Mouse (Mus musculus) forebrain, embryonic 14.5 days (tissue): ENCODE measurements around the gene Fanca. TPM values are rescaled to one million over a fixed set of nuclear protein-coding genes. Genes with fewer than 3 reads are reported as not detected.
A peak's percentile ranks its signal among the peaks of the same experiment; 100 is the strongest.

Source experiments
- ATAC-seq: fragments of 200-750 bp; cut with Nextera tagmentation; 2 replicates; pipeline ENCODE4 v1.8.0; 2017; ENCODE audit warnings: mild to moderate bottlenecking, moderate library complexity
- DNase-seq: peaks from one replicate; pipeline ENCODE4 v3.0.0-alpha.2; 2015; ENCODE audit warnings: low spot score
- H3K27ac ChIP-seq: fragments of 300-500 bp; sonication (generic); 2 replicates; pipeline ENCODE4 v1.5.1; 2014; ENCODE audit warnings: low read depth, mild to moderate bottlenecking, control low read depth, low read length, moderate library complexity
- H3K27me3 ChIP-seq: fragments of 300-500 bp; sonication (generic); replicated peaks from 2 replicates; pipeline ENCODE4 v1.6.1; 2014; ENCODE audit warnings: low read length, control low read depth, mixed read lengths; ENCODE audit not compliant: control insufficient read depth, insufficient read depth
- H3K36me3 ChIP-seq: fragments of 300-500 bp; sonication (generic); 2 replicates; pipeline ENCODE4 v1.6.1; 2014; ENCODE audit warnings: low read length, control low read depth; ENCODE audit not compliant: control insufficient read depth, insufficient read depth
- H3K4me1 ChIP-seq: fragments of 300-500 bp; sonication (generic); 2 replicates; pipeline ENCODE4 v1.6.1; 2014; ENCODE audit warnings: antibody characterized with exemption, low read length, control low read depth; ENCODE audit not compliant: control insufficient read depth, insufficient read depth
- H3K4me2 ChIP-seq: fragments of 300-500 bp; sonication (generic); 2 replicates; pipeline ENCODE4 v1.6.1; 2014; ENCODE audit warnings: mild to moderate bottlenecking, control low read depth, low read length
- H3K4me3 ChIP-seq: fragments of 300-500 bp; sonication (generic); 2 replicates; pipeline ENCODE4 v1.5.1; 2014; ENCODE audit warnings: low read depth, low read length, control low read depth
- H3K9ac ChIP-seq: fragments of 300-500 bp; sonication (generic); 2 replicates; pipeline ENCODE4 v1.6.1; 2014; ENCODE audit warnings: mild to moderate bottlenecking, low read length, control low read depth, moderate library complexity
- H3K9me3 ChIP-seq: fragments of 300-500 bp; sonication (generic); replicated peaks from 2 replicates; pipeline ENCODE4 v1.6.1; 2016; ENCODE audit warnings: low read length, control low read depth, mixed read lengths; ENCODE audit not compliant: control insufficient read depth
- WGBS: fragments of 180-500 bp; shearing (Covaris S2); extraction: QIAGEN DNeasy Blood & Tissue Kit; methylation state at CpG from one replicate; pipeline ENCODE4 v1.1.7; 2014; 5-methylcytosine and 5-hydroxymethylcytosine counted together
- polyA plus RNA-seq: library from polyadenylated mRNA; unstranded; fragments of >200 nt; fragmentation: Nextera tagmentation; extraction: Ambion mirVana; gene quantifications from 2 replicates; pipeline ENCODE4 v1.2.1, GENCODE M21; 2014

The Fanca gene
- polyA plus RNA-seq, 1 experiment from 2014 or later: 13.7 TPM

- DNase-seq: peak; percentile 29
- WGBS: 2% methylated on average over 16 of the region's 21 CpGs
These were observed 14.8 kb upstream of the Fanca start for GRCm38 (mm10) chr8:123333091-123333587.

GRCm38 (mm10) chr8:123332262-123333090 is 14.1 kb upstream of the Fanca start, which contains the start of gene Spire2:
Gene Spire2, plus strand, starts transcription at chr8:123332713.
- Histone ChIP-seq H3K4me2 (peak within 1 kb of the TSS; percentile 71), H3K4me1 (peaks cover 12% of the 10 kb centered on the region), H3K9me3 (no peaks in the 10 kb centered on the region), H3K27ac (peak within 1 kb of the TSS; percentile 86), H3K36me3 (no peaks in the 10 kb centered on the region), H3K27me3 (no peaks in the 10 kb centered on the region; the same call in 1 of the 2 replicates), H3K9ac (peak within 1 kb of the TSS; percentile 89), H3K4me3 (peak within 1 kb of the TSS; percentile 84)
- 1% methylated on average over 59 of the region's 85 CpGs for WGBS
- ATAC-seq: peak; percentile 89
- DNase-seq: peak; percentile 92

More at GRCm38 (mm10) chr8:123333091-123333587, 14.8 kb upstream of the Fanca start:
- peak overlapping the region; percentile 86 for H3K27ac ChIP-seq
- no peaks in the 10 kb centered on the region for H3K9me3 ChIP-seq
- no peaks in the 10 kb centered on the region for H3K36me3 ChIP-seq
- peaks cover 12% of the 10 kb centered on the region for H3K4me1 ChIP-seq
- no peaks in the 10 kb centered on the region; the same call in 1 of the 2 replicates for H3K27me3 ChIP-seq
- H3K4me2 ChIP-seq: peak overlapping the region; percentile 71
- H3K4me3 ChIP-seq: peak overlapping the region; percentile 84
- H3K9ac ChIP-seq: peak overlapping the region; percentile 89
- peak; percentile 49 for ATAC-seq

GRCm38 (mm10) chr8:123331810-123332209 is 13.4 kb upstream of the Fanca start:
- H3K27ac ChIP-seq: peak overlapping the region; percentile 86
- WGBS: 34% methylated on average over 8 of the region's 8 CpGs
- peak overlapping the region; percentile 89 for H3K9ac ChIP-seq
- peaks cover 12% of the 10 kb centered on the region for H3K4me1 ChIP-seq
- no peaks in the 10 kb centered on the region for H3K36me3 ChIP-seq
- peak; percentile 11; the same call in 1 of the 2 replicates for ATAC-seq
- H3K4me2 ChIP-seq: peak overlapping the region; percentile 71
- DNase-seq: no peak
- no peaks in the 10 kb centered on the region for H3K9me3 ChIP-seq
- no peaks in the 10 kb centered on the region; the same call in 1 of the 2 replicates for H3K27me3 ChIP-seq
- H3K4me3 ChIP-seq: peak overlapping the region; percentile 84

GRCm38 (mm10) chr8:123331301-123331700 is 12.9 kb upstream of the Fanca start:
- no peak overlapping the region; the same call in 1 of the 2 replicates for H3K4me2 ChIP-seq
- H3K27me3 ChIP-seq: no peaks in the 10 kb centered on the region; the same call in 1 of the 2 replicates
- peak overlapping the region; percentile 86; the same call in 1 of the 2 replicates for H3K27ac ChIP-seq
- peaks cover 12% of the 10 kb centered on the region for H3K4me1 ChIP-seq
- no peaks in the 10 kb centered on the region for H3K9me3 ChIP-seq
- no peak for ATAC-seq
- H3K9ac ChIP-seq: no peak overlapping the region
- no peaks in the 10 kb centered on the region for H3K36me3 ChIP-seq
- DNase-seq: no peak
- 86% methylated on average over 2 of the region's 2 CpGs for WGBS
- no peak overlapping the region for H3K4me3 ChIP-seq

GRCm38 (mm10) chr8:123330701-123331100 is 12.3 kb upstream of the Fanca start:
- no peak for ATAC-seq
- Histone ChIP-seq H3K4me2 (no peak overlapping the region), H3K9ac (no peak overlapping the region), H3K27ac (no peak overlapping the region), H3K36me3 (no peaks in the 10 kb centered on the region), H3K4me3 (no peak overlapping the region), H3K27me3 (no peaks in the 10 kb centered on the region; the same call in 1 of the 2 replicates), H3K4me1 (peaks cover 12% of the 10 kb centered on the region), H3K9me3 (no peaks in the 10 kb centered on the region)
- WGBS: 94% methylated on average over 6 of the region's 6 CpGs
- DNase-seq: no peak

- no peak for DNase-seq
- Histone ChIP-seq H3K4me2 (no peak overlapping the region), H3K4me1 (peaks cover 10% of the 10 kb centered on the region), H3K27me3 (no peaks in the 10 kb centered on the region; the same call in 1 of the 2 replicates), H3K27ac (no peak overlapping the region), H3K4me3 (no peak overlapping the region), H3K9ac (no peak overlapping the region), H3K36me3 (no peaks in the 10 kb centered on the region), H3K9me3 (no peaks in the 10 kb centered on the region)
- 62% methylated on average over 5 of the region's 5 CpGs for WGBS
- ATAC-seq: no peak
These were observed 11.6 kb upstream of the Fanca start for GRCm38 (mm10) chr8:123329961-123330360.

- DNase-seq: no peak
- Histone ChIP-seq H3K27me3 (no peaks in the 10 kb centered on the region; the same call in 1 of the 2 replicates), H3K27ac (no peak overlapping the region), H3K4me2 (no peak overlapping the region), H3K36me3 (no peaks in the 10 kb centered on the region), H3K4me1 (peaks cover 5% of the 10 kb centered on the region), H3K4me3 (no peak overlapping the region), H3K9ac (no peak overlapping the region), H3K9me3 (no peaks in the 10 kb centered on the region)
- no peak for ATAC-seq
- WGBS: 88% methylated on average over 4 of the region's 4 CpGs
These were observed 11.0 kb upstream of the Fanca start for GRCm38 (mm10) chr8:123329350-123329749.

- Histone ChIP-seq H3K27ac (no peak overlapping the region), H3K36me3 (no peaks in the 10 kb centered on the region), H3K4me1 (no peaks in the 10 kb centered on the region), H3K27me3 (no peaks in the 10 kb centered on the region; the same call in 1 of the 2 replicates), H3K4me2 (no peak overlapping the region), H3K9me3 (no peaks in the 10 kb centered on the region), H3K4me3 (no peak overlapping the region), H3K9ac (no peak overlapping the region)
- DNase-seq (no peak), ATAC-seq (no peak)
- 97% methylated on average over 2 of the region's 2 CpGs for WGBS
These were observed 10.2 kb upstream of the Fanca start for GRCm38 (mm10) chr8:123328552-123328951.
